Mouse (Mus musculus) heart, postnatal 0 days (tissue): ENCODE data around the gene Dusp8.
"Not testable (repeated sequence)": the region's sequence is repeated elsewhere in the genome, so short reads cannot be mapped to it uniquely, and the experiment has no call there.

Experiments
- CTCF ChIP-seq: IDR thresholded peaks from 2 replicates; pipeline ENCODE4 v1.5.1; 2016; ENCODE audit warnings: antibody characterized with exemption, control low read depth, low read depth
- EP300 ChIP-seq: IDR thresholded peaks from 2 replicates; pipeline ENCODE4 v1.6.1; 2016; ENCODE audit warnings: antibody characterized with exemption, low read depth

- not testable (repeated sequence) for TF ChIP-seq CTCF, EP300
Measured at GRCm38 (mm10) chr7:142135934-142136333, 40.3 kb upstream of the Dusp8 start, which contains the start of gene Gm39115.
